Mouse (Mus musculus) gastrocnemius, postnatal 10 days (tissue): ENCODE results near the gene Znrf2. TPM values are rescaled to one million over a fixed set of nuclear protein-coding genes. Genes with fewer than 3 reads are reported as not detected.
"Not testable (repeated sequence)": the region's sequence is repeated elsewhere in the genome, so short reads cannot be mapped to it uniquely, and the experiment has no call there.

Source experiments
- DNase-seq: peaks from one replicate; pipeline ENCODE4 v3.0.0; 2021; ENCODE audit warnings: mixed read lengths
- total RNA-seq, 2 experiments: library from RNA; stranded (reverse); gene quantifications; 2 replicates each; pipeline ENCODE4 v1.2.3; 2021

Gene Znrf2
- total RNA-seq, 2 experiments from 2014 or later = 10.2 to 10.4 TPM

DNA sequence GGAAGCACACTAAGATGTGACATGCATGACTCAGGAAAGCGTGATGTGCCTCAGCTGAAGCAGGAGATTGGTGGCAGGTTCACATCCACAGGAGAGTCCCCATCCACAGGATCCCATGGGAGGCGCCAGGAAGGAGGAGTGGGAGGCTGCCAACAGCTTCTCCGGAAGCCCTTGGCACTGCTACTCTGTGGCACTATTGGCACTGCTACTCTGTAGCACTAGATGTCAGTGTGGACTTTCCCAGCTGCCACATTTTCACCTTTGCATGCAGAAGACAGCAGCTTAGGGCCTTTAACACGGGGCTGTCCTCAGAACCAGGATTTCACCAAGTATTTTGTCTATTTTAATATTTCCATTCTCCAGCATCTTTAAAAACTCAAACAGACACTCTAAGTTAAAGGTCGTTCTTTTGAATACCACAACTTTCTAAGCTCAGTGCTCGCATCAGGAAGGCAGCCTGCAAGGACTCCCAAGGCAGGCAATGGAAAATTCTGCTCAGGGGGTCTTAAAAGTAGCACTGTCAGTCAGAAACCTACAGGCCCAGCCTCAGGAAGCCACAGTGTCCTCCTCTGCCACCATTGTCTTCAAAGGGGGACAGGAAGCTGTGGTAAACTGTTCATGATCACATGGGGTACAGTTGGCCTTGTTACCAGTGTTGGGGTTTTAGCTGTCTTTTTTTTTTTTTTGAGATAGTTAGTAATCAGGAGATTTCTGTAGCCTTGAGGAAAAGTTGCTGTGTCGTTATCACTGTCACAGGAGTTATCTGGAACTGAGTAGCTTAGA lies 7.0 kb upstream of the Znrf2 start:
- DNase-seq = peak; percentile 17

DNA sequence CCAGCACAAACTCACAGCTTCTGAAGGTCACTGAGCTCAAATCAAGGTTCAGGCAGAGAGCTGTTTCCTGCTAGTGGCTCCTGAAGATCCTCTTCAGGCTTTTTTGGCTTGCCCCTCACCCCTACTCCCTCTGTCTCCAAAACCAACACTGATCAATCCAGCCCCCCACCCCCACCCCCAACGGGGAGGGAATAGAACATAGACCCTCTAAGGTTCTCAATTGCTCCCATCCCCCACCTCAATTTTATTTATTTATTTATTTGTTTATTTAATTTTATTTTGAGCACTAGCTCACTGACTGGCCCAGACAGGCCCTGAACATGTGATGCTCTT lies 6.4 kb upstream of the Znrf2 start:
- DNase-seq = no peak

DNA sequence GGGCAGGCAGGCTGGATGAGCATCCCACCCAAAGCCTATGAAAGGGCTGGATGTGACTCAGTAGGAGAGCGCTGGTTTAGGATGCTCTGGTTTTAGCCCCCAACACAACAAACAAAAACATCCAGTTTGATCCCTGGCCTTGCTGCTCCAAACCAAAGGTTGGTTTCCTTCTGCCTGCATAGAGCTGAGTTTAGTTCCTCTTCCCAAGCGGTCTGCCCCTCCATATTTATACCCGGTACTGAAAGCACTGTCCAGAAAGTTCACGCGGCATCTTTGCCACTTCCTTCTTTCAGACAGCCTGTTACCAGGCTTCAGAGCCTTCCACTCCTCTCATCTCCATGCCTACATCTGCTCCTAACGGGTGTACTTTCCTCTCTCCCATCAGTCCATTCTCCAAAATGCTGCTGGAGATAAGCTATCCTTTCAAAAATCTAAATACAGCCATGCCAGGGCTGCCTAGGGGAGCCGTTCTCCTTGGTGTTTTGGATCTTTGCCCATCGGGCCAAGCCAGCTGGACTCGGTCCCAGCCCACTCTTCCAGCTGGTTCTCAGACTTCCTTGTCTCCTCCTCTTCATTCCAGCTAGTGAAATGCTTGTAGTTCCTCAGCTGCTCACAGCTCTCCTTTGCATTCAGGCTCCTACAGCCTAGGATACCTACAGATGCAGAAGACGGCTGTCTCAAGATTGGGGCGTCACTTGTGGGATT lies 5.0 kb upstream of the Znrf2 start:
- peak; percentile 55 for DNase-seq

DNA sequence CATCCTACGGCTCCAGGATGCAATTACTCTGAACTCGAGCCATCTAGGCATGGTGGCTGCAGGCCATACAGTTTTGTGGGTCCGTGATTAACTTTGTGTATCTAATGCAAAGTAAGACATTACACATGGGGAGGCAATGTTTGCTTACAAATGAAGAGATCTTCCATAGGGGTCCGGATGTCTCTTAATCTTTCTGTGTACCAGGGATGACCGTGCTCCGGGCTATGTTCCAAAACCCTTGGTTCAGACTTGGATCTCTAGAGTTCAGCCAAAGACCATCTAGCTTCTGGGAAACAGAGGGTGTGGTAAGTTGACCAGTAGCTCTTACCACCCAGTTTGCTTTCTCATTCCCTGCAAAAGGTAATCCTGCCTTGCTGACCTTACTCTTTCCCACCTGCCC lies 4.4 kb upstream of the Znrf2 start:
- peak; percentile 31 for DNase-seq

DNA sequence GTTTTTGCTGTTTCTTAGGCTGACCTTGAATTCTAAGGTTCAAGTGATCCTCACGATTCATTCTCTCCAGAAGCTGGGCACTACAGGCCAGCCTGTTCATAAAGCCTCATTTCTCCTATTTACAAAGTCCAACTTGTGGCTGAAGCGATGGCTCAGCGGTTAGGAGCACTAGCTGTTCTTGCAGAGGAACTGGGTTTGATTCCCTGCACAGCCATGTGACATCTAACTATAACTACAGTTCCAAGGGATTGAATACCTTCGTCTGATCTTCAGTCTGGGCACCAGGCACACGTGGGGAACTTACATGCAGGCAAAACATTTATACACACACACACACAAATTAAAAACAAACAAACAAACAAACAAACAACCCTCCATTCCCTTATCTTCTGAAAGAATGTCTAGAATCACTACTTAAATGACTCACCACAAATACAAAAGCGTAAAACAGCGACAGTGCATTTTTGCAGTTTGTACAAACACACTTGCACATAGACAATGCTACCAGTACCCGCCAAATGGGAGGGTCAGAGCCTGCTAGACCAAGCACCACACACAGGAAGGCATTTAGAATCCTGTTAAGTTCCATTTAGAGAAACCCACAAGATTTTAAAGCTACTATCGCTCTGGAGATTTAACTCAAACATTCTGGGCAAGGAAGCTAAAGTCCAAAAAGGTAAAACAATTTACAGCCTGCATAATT lies 1.1 kb upstream of the Znrf2 start:
- DNase-seq = no peak

DNA sequence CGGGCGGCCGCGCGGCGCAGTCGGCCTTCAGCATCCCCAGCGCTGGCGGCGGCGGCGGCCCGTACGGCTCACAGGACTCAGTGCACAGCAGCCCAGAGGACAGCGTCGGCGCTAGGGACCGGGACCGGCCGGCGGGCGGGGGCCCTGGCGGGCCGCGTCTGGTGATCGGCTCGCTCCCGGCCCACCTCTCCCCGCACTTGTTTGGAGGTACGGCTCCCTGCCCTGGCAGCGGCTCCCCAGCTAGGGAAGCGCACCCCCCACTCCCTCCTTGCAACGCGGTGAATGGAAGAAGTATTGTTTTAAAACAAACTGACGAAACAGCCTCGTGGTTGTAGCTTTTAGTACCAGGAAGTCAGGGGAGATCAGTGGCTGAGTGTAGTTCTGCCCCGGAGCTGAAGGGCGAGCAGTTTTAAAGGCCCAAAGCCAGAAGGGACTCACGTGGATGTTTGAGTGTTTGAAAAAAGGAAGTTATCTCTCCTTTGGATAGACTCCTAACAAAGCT lies 601 bp downstream of the Znrf2 start:
- DNase-seq = peak; percentile 50

DNA sequence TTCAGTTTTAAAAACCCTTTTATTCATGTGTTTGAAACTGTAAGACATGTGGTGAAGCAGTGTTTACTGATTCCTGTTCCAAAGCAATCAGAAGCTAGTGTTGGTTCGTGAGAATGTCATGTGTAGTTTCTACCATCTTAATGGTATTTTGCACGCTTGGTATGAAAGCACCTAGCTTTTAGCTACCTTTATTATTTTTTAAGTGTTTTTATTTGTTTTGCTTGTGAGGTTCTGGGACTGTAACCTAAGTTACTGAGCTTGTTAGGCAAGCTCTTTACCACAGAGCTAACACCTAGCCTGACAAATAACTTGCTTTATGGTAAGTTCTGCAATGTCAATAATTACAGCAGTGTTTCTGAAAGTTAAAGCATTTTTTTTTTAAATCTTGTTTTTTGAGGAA lies 1.7 kb downstream of the Znrf2 start:
- DNase-seq = no peak

DNA sequence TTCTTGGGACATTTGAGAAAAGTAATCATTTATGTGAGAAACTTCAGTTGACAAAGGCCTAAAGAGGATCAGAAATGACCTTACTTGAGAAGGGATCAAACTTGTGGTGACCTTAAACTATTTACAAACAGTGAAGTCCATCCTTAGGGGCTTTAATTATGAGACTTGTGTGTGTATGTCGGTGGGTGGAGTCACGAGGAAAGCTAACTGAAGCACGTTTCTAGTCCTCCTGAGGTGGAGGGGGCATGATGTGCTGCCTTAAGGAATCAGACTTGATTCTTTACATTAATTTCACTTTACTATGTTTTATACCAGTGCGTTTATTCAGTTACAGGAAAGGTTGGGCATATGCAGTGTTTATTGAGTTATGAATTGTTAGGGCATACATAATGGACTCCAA lies 2.6 kb downstream of the Znrf2 start:
- no peak for DNase-seq

DNA sequence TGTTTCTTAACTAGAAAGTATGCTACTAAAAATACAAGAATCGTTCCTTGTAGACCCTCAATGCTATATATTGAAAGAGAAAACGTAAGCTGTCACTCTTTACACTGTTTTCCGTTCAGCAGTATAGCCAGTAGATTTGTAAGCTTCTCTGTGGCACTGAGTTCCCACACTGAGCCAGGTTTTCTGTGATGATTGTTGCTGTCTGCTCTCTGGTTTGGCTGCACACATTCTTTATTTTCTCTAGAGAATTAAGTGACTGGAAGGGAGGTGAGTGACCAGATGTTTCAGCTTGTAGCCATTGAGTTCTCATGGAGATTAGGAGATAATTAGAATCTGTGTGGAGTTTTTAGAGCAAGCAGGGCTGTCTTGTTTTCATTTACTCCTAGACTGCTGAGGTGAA lies 3.0 kb downstream of the Znrf2 start:
- no peak for DNase-seq

DNA sequence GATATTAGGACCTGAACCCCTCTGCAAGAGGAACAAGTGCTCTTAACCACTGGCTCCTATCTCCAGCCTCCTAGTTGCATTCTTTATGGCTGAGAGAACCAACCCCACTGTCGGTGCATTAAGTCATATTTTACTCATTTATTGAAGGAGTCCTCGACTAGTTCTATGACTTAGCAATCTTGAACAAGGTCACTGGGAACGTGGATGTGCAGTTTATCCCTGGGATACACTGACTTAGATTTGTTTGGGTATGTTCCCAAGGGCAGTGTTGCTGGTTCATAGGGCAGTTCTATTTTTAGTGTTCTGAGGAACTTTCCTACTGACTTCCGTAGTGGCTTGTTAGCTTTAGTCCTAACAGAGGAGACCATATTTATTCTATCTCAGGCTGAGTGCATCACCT lies 5.6 kb downstream of the Znrf2 start:
- no peak for DNase-seq

DNA sequence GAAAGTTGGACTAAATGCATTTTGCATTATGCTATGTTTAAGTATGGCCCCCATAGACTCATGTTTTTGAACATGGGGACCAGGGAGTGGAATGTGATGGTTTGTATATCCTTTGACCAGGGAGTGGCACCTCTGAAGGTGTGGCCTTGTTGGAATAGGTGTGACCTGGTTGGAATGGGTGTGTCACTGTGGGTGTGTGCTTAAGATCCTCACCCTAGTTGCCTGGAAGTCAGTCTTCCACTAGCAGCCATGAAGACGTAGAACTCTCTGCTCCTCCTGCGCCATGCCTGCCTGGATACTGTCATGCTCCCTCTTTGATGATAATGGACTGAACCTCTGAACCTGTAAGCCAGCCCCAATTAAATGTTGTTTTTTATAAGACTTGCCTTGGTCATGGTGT lies 7.8 kb downstream of the Znrf2 start:
- not testable (repeated sequence) for DNase-seq

DNA sequence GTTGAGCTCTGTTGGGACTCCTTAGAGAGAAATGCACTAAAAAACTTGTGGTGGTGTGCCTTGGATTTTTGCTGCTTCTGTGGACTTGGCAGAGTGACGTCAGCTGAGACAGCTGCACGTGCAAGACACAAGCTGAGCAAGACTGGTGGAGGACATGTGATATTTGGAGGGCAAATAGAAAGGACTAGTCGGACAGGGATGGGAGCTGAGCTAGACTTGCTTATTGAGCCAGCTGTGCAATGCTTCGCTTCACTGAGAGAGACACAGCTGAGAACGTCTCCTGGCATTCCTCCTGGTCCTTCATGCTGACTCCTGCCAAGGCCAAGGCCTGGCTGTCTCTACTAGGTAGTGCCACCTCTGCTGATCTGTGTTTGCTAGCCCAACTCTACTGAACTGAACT lies 10.8 kb downstream of the Znrf2 start:
- DNase-seq = no peak

DNA sequence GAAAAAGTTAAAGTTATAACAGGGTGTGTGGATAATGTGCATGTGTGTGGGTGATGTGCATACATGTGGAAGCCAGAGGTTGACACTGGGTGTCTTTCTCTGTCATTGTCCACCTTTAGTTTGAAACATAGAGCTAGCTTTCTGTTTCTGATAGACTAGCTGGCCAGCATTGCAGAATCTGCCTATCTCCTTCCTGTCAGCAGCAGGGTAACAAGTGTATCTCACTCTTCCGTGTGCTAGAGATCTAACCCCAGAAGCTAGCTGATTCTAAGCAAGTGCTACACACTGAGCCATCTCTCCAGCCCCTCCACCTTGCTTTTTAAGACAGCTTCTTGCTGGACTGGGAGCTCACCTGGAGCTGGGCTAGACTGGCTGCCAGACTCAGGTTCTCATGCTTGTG lies 11.6 kb downstream of the Znrf2 start:
- DNase-seq = no peak

DNA sequence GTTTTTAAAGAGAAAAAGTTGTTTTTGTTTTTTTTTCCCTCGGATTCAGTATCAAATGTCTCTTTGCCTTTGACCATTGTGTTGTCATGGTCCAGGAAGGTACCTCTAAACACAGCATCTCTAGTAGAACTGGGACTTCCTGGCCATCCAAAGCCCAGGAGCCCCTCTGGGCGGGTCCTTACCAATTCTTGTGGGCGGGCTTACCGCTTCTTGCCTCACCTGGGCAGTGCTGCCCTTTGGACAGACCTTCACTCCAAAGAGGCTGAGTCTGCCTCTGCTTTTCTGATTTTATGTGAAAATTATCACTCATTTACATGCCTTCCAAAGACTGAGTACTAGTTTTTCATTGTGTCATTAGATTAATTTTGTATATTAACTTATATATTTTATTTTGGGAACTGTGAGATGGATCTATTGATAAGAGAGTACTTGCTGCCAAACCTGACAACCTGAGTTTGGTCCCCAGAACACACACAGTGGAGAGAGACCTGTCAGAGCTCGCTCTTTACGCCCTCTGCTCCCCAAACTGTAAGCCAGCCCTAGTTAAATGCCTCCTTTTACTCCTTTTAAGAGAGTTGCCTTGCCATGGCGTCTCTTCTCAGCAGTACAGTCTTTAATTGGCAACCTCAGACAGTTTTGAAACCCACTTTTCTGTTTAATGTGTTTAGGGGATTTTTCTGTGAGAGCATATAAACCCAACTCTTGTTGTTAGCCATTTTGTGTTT lies 13.5 kb downstream of the Znrf2 start:
- no peak for DNase-seq

DNA sequence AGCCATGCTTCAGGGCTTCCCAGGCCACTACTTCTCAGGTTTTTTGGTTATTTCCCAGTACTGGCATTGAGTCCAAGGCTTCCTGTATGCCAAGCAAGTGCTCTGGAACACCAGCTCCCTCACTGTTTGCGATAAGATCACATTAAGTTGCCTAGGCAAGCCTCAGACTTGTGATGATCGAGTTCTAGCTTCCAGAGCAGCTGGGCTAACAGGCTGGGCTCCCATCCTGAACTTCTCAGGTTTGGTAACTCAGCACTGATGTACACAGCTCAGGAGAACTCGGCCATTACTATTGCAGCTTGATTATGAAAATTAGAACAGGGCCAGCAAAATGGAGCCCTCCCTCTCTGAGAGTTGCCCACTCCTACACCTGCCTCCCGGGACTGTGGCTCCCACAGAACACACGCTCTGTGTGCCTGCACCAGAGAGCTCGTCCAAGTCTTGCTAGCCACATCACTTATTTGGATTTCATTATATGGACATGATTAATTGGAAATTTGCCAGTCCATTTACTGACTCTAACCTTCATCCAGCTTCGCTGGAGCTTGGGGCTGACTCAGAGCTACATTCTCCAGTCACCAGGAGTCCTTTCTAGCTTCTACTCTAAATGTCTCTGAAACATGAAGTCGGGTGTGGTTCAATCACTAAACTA lies 14.5 kb downstream of the Znrf2 start:
- DNase-seq = no peak

DNA sequence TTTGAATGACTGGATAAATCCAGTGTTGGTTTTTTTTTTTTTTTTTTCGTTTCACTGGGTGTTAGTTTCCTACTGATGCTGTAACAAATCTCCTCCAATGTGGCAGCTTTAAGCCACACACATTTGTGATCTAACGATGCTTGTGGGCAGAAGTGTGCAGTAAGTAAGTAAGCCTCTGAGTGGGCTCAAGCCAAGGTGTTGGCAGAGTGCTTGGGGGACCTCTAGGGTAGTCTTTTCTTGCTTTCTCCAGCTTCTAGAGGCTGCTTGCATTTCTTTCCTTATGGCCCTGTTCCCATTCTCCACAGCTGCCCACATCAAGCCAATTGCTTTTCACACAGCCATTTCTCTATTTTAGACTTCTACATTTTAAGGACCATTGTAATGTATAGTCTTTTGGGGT lies 16.7 kb downstream of the Znrf2 start:
- DNase-seq = no peak

DNA sequence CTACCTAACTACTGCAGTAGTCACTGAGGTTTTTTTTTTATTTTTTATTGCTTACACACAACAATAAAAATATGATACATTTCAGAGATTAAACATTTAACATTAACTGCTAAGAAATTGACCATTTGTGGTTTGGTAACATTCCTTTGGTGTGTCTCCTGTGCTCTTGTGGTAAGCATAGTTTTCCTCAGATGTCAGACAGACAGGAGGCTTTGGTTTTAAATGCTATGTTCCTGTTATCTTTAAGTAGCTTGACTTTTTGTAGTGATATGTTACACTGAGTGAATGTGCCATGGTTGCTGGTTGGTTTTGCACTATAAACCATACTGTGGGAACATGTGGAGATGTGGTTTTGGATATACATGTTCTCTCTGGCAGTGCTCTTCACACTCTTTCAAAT lies 19.9 kb downstream of the Znrf2 start:
- DNase-seq = no peak

DNA sequence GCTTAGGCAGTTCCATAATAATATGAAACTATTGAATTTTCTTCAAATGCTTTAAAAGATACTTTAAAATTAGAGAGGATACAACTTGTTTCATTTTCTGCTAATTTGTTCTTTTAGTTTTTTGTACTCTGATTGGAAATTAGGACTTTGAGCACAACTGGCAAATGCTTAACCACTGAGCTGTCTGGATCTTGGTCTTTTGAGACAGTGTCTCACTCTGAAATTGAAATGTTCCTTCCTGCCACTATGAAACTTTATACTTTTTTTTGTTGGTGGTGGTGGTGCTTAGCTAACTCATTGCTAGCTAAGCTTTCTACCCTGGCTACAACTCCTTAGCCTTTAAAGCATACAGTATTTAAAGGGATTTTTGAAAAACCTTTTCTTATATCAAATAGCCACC lies 24.7 kb downstream of the Znrf2 start:
- no peak for DNase-seq

DNA sequence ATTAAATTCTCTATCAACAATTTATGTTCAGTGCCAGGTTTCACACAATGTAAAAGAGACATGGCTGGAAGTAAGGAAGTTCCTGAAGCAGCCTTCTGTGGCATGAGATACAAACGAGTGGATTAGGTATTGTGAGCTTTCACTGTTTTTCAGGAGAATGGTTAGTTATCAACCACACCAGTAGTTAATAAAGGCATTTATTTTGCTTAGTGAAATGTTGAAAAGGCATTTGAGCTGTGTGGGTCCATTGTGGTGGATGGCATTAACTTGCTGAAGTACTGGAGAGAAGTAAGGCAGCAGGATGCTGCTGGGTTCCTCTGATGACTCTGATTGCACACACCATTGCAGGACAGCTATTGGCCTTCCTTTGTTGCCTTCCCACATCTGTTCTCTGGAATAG lies 25.3 kb downstream of the Znrf2 start:
- no peak for DNase-seq

DNA sequence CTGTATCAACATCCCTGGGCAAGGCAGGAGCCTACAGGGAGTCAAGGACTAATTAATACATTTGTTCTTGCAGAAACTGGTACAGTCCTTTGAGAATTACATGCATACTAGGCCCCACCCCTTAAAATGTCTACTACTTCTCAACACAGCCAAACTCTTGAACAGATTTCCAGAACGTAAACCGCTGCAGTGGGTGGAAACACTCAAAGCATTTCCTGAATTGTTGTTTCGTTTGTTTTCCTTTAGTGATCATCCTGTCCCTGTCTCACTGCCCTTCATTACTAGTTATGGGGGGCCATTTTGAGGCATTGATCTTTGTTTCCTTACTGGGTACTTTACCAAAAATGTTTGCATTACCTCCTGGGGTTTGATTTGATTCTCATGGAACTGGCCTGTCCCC lies 31.8 kb downstream of the Znrf2 start:
- DNase-seq = no peak

DNA sequence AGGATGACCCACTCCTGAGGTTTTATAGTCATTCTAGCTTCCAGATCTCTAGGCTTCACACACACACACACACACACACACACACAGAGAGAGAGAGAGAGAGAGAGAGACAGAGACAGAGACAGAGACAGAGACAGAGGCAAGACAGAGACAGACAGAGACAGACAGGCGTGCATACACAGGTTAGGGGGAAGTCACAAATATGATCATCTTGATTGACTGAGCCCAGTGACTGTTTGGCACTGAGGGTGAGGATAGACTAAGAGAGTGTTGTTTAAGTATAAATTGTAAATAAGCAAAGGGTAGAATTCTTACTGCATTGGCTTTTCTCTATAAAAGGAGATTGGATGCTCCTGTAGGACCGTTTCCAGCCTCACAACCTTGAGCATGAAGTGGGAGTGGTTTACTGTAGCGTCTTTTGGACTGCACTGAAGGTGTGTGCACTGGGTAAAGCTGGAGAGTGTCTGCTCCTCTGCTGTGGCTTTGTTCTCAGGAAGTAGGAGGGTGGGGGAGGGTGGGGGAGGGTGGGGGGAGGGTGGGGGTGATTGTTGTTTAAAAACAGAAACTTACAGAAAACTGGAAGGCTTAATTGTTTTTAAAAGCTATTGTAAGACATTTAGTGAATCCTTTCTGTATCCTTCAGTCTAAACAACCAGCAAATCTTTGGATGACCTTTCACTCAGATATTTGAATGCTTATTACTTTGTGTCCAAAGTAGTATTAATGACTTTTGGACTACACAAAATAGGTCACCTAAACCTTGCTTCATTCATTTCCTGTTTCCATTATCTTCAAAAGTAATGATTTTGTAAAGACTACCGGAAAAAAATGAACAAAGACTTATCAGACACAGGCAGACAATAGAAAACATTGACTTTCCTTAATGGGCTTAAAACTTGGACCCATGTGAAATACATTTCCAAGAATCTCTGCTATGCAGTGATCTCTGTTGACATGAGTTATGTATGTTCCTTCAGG lies 32.8 kb downstream of the Znrf2 start:
- DNase-seq = no peak
